ENCODE assay signal across 13 mouse cellular contexts in genomic region chr5:123989941-123990885, GRCm38 (mm10). TPM values are rescaled to one million over a fixed set of nuclear protein-coding genes. Genes with fewer than 3 reads are reported as not detected.
A peak's percentile ranks its signal among the peaks of the same experiment; 100 is the strongest.
DNase-seq lines count a peak whose midpoint lies in the region; ATAC-seq and TF ChIP-seq lines count a peak whose summit lies in the region.
"Had no signal": no experiment of that assay in that cellular context is flagged by ENCODE, and none has a peak within 500 bp of the region (broad histone marks: within the 10 kb centered on the region; RNA-seq: fewer than 3 reads in every experiment).

No protein-coding gene starts in this region.

- H3K9me3 ChIP-seq in hindbrain, embryonic 11.5 days (ENCODE audit: control insufficient read depth, low read length): no peaks in the 10 kb centered on the region
- no peaks in the 10 kb centered on the region for H3K9me3 ChIP-seq in neural tube, embryonic 12.5 days
- H3K9me3 ChIP-seq: liver, embryonic 12.5 days had no signal

- H3K4me1 ChIP-seq in hindbrain, embryonic 11.5 days (replicated peaks; ENCODE audit: control insufficient read depth, insufficient read depth, low read length): peaks cover 8% of the 10 kb centered on the region; the same call in 1 of the 2 replicates
- H3K4me1 ChIP-seq in neural tube, embryonic 12.5 days: peaks cover 29% of the 10 kb centered on the region

- no peak overlapping the region for H3K4me2 ChIP-seq in hindbrain, embryonic 11.5 days (replicated peaks; ENCODE audit: low read depth, low read length)
- H3K4me2 ChIP-seq in neural tube, embryonic 12.5 days (replicated peaks): peak overlapping the region; percentile 30
- H3K4me2 ChIP-seq: liver, embryonic 12.5 days had no signal

- 48% methylated on average over 20 of the region's 20 CpGs for WGBS in hindbrain, embryonic 11.5 days
- 30% methylated on average over 20 of the region's 20 CpGs for WGBS in neural tube, embryonic 12.5 days

- no peak for TF ChIP-seq CTCF in layer of hippocampus, adult 2 months (conservative IDR thresholded peaks at IDR 0.05)

- ATAC-seq in hindbrain, embryonic 11.5 days (ENCODE audit: low FRiP score): peak; percentile 72
- ATAC-seq in neural tube, embryonic 12.5 days (ENCODE audit: low FRiP score, low read depth): peak; percentile 69
- ATAC-seq: forebrain, postnatal 0 days; liver, embryonic 12.5 days; Patski had no signal

- no peak for DNase-seq in layer of hippocampus, adult 2 months (ENCODE audit: low spot score in 2 of 2)
- DNase-seq in layer of hippocampus, postnatal 36 days: no peak
- DNase-seq in hindbrain, embryonic 11.5 days (ENCODE audit: low spot score): peak; percentile 59
- peak; percentile 70 for DNase-seq in lung, postnatal 10 days
- DNase-seq in urinary bladder, adult 2 months (ENCODE audit: low spot score): no peak
- no peak for DNase-seq in kidney, postnatal 25 days
- DNase-seq: forebrain, postnatal 0 days; kidney, adult 11 months; right cerebral cortex, postnatal 14 days; thymus, postnatal 4 days had no signal

- peaks cover 14% of the 10 kb centered on the region; the same call in 1 of the 2 replicates for H3K27me3 ChIP-seq in hindbrain, embryonic 11.5 days (ENCODE audit: control insufficient read depth, insufficient read depth, low read length)
- H3K27me3 ChIP-seq in neural tube, embryonic 12.5 days (replicated peaks): peaks cover 46% of the 10 kb centered on the region
- H3K27me3 ChIP-seq: liver, embryonic 12.5 days; Patski had no signal

- H3K36me3 ChIP-seq in hindbrain, embryonic 11.5 days (ENCODE audit: control insufficient read depth, insufficient read depth, low read length): no peaks in the 10 kb centered on the region
- H3K36me3 ChIP-seq in neural tube, embryonic 12.5 days: no peaks in the 10 kb centered on the region

- H3K4me3 ChIP-seq in layer of hippocampus, adult 2 months: no peak overlapping the region
- no peak overlapping the region for H3K4me3 ChIP-seq in hindbrain, embryonic 11.5 days (ENCODE audit: low read depth, low read length)
- no peak overlapping the region for H3K4me3 ChIP-seq in neural tube, embryonic 12.5 days
- H3K4me3 ChIP-seq: liver, embryonic 12.5 days had no signal

- peak overlapping the region; percentile 62; the same call in 1 of the 2 replicates for H3K27ac ChIP-seq in layer of hippocampus, adult 2 months
- no peak overlapping the region for H3K27ac ChIP-seq in hindbrain, embryonic 11.5 days (ENCODE audit: low read depth, low read length)
- no peak overlapping the region for H3K27ac ChIP-seq in neural tube, embryonic 12.5 days
- H3K27ac ChIP-seq: liver, embryonic 12.5 days had no signal

- H3K9ac ChIP-seq in hindbrain, embryonic 11.5 days (ENCODE audit: low read depth, low read length): no peak overlapping the region
- H3K9ac ChIP-seq in neural tube, embryonic 12.5 days: 0 out of 2 replicates have a peak overlapping the region, but pooled peaks have one; percentile 29
- H3K9ac ChIP-seq: forebrain, postnatal 0 days; liver, embryonic 12.5 days had no signal

RNA-seq across cellular contexts. Expression of gene Hip1r, which starts 16.8 kb away (rescaled TPM):
- 10 to 100 TPM; 42.8 to 43.8 TPM for total RNA-seq in layer of hippocampus, adult 2 months (2021)
- 10 to 100 TPM; 39.4 to 41.2 TPM for total RNA-seq in layer of hippocampus, postnatal 36 days (2021)
- 6.0 and 9.7 TPM in 2 replicates for polyA plus RNA-seq in hindbrain, embryonic 11.5 days (2014; fragmentation: Nextera tagmentation; extraction: Ambion mirVana)
- 12.6 and 14.6 TPM in 2 replicates for polyA plus RNA-seq in neural tube, embryonic 12.5 days (2016; fragmentation: Nextera tagmentation; extraction: Ambion mirVana)
- 53.9 and 54.0 TPM in 2 replicates for polyA plus RNA-seq in urinary bladder, adult 2 months (2012; rRNA removed)

RNA-seq across cellular contexts. Expression of gene Vps37b, which starts 41.9 kb away (rescaled TPM):
- 10 to 100 TPM; 36.8 to 42.2 TPM for total RNA-seq in layer of hippocampus, adult 2 months (2021)
- total RNA-seq in layer of hippocampus, postnatal 36 days (2021): 10 to 100 TPM; 32.6 to 40.8 TPM
- 38.3 and 48.8 TPM in 2 replicates for polyA plus RNA-seq in hindbrain, embryonic 11.5 days (2014; fragmentation: Nextera tagmentation; extraction: Ambion mirVana)
- 70.9 and 71.2 TPM in 2 replicates for polyA plus RNA-seq in neural tube, embryonic 12.5 days (2016; fragmentation: Nextera tagmentation; extraction: Ambion mirVana)
- 34.2 and 38.8 TPM in 2 replicates for polyA plus RNA-seq in urinary bladder, adult 2 months (2012; rRNA removed)

RNA-seq across cellular contexts. Expression of gene Ccdc62, which starts 59.7 kb away (rescaled TPM):
- total RNA-seq in layer of hippocampus, adult 2 months (2021): 1 to 10 TPM; 2.6 to 4.5 TPM
- total RNA-seq in layer of hippocampus, postnatal 36 days (2021): 1 to 10 TPM; 2.5 TPM
- 4.3 and 5.4 TPM in 2 replicates for polyA plus RNA-seq in hindbrain, embryonic 11.5 days (2014; fragmentation: Nextera tagmentation; extraction: Ambion mirVana)
- 5.9 and 7.9 TPM in 2 replicates for polyA plus RNA-seq in neural tube, embryonic 12.5 days (2016; fragmentation: Nextera tagmentation; extraction: Ambion mirVana)
- polyA plus RNA-seq in urinary bladder, adult 2 months (2012; rRNA removed): 10.9 and 15.4 TPM in 2 replicates

Comparison
In these comparisons a context has a peak if more than half of its experiments do, and no peak if none do; other contexts are left out.
1. DNase-seq: peak in hindbrain, embryonic 11.5 days (single experiment) and lung, postnatal 10 days (single experiment); none in layer of hippocampus, adult 2 months (0 of 2), layer of hippocampus, postnatal 36 days (0 of 2), urinary bladder, adult 2 months (single experiment) and kidney, postnatal 25 days (0 of 2).